Mouse (Mus musculus) heart, embryonic 14.5 days (tissue): ENCODE results near the gene Mrpl27. TPM values are rescaled to one million over a fixed set of nuclear protein-coding genes. Genes with fewer than 3 reads are reported as not detected.

Experiments used
- ATAC-seq: fragments of 200-750 bp; cut with Nextera tagmentation; 2 replicates; pipeline ENCODE4 v1.8.0; 2017; ENCODE audit warnings: low read depth, moderate TSS enrichment; ENCODE audit not compliant: insufficient number of reproducible peaks, insufficient read depth, low FRiP score
- H3K27ac ChIP-seq, 2 experiments: fragments of 200-500 bp in 1 of 2; fragments of 300-500 bp in 1 of 2; sonication (generic) in 1 of 2; replicated peaks in 1 of 2; 2 replicates each; pipeline ENCODE4 v1.5.1; 2012 to 2014; ENCODE audit warnings: low read depth in 2 of 2, low read length in 2 of 2, control low read depth in 1 of 2, mild to moderate bottlenecking in 1 of 2, mixed read lengths in 1 of 2; ENCODE audit not compliant: control insufficient read depth in 1 of 2, insufficient read depth in 1 of 2
- H3K27me3 ChIP-seq: fragments of 300-500 bp; sonication (generic); 2 replicates; pipeline ENCODE4 v1.6.1; 2014; ENCODE audit warnings: mild to moderate bottlenecking, low read length, control low read depth; ENCODE audit not compliant: control insufficient read depth, insufficient read depth
- H3K36me3 ChIP-seq: fragments of 300-500 bp; sonication (generic); 2 replicates; pipeline ENCODE4 v1.6.1; 2014; ENCODE audit warnings: mild to moderate bottlenecking, control low read depth, low read length, mixed read lengths; ENCODE audit not compliant: control insufficient read depth, insufficient read depth
- H3K4me1 ChIP-seq, 2 experiments: fragments of 200-500 bp in 1 of 2; fragments of 300-500 bp in 1 of 2; sonication (generic) in 1 of 2; 2 replicates each; pipeline ENCODE4 v1.6.1; 2012 to 2014; ENCODE audit warnings: low read length in 2 of 2, control low read depth in 1 of 2, mixed read lengths in 1 of 2; ENCODE audit not compliant: control insufficient read depth in 2 of 2, insufficient read depth in 2 of 2
- H3K4me2 ChIP-seq: fragments of 300-500 bp; sonication (generic); 2 replicates; pipeline ENCODE4 v1.6.1; 2014; ENCODE audit warnings: mild to moderate bottlenecking, low read length
- H3K4me3 ChIP-seq, 2 experiments: fragments of 200-500 bp in 1 of 2; fragments of 300-500 bp in 1 of 2; sonication (generic) in 1 of 2; 2 replicates each; pipeline ENCODE4 v1.5.1; 2012 to 2014; ENCODE audit warnings: low read length in 2 of 2, mild to moderate bottlenecking in 2 of 2, control low read depth in 1 of 2, low read depth in 1 of 2, moderate library complexity in 1 of 2; ENCODE audit not compliant: control insufficient read depth in 1 of 2, insufficient read depth in 1 of 2
- H3K9ac ChIP-seq: fragments of 300-500 bp; sonication (generic); 2 replicates; pipeline ENCODE4 v1.6.1; 2014; ENCODE audit warnings: mild to moderate bottlenecking, low read length
- H3K9me3 ChIP-seq: fragments of 300-500 bp; sonication (generic); 2 replicates; pipeline ENCODE4 v1.6.1; 2016; ENCODE audit warnings: low read length, control low read depth; ENCODE audit not compliant: control insufficient read depth
- WGBS: fragments of 180-500 bp; shearing (Covaris S2); extraction: QIAGEN DNeasy Blood & Tissue Kit; methylation state at CpG from one replicate; pipeline ENCODE4 v1.1.7; 2014; 5-methylcytosine and 5-hydroxymethylcytosine counted together
- polyA plus RNA-seq: library from polyadenylated mRNA; unstranded; fragments of >200 nt; fragmentation: Nextera tagmentation; extraction: Ambion mirVana; gene quantifications from 2 replicates; pipeline ENCODE4 v1.2.1, GENCODE M21; 2014

Mrpl27 gene
- polyA plus RNA-seq, 1 experiment from 2014 or later = 147 TPM

- Histone ChIP-seq H3K4me2 (no peak overlapping the region), H3K36me3 (no peaks in the 10 kb centered on the region), H3K9me3 (no peaks in the 10 kb centered on the region), H3K27me3 (no peaks in the 10 kb centered on the region), H3K27ac (no peak overlapping the region), H3K4me1 (no peaks in the 10 kb centered on the region), H3K4me3 (no peak overlapping the region), H3K9ac (no peak overlapping the region)
- no peak for ATAC-seq
- 58% methylated on average over 2 of the region's 2 CpGs for WGBS
Observed at GRCm38 (mm10) chr11:94622162-94622561, 31.4 kb upstream of the Mrpl27 start.

- H3K36me3 ChIP-seq = peaks cover 31% of the 10 kb centered on the region
- H3K4me3 ChIP-seq = peak within 1 kb of the TSS; percentile 87 to 89
- peak within 1 kb of the TSS; percentile 90 for H3K9ac ChIP-seq
- no peaks in the 10 kb centered on the region for H3K27me3 ChIP-seq
- peak within 1 kb of the TSS; percentile 67 for H3K4me2 ChIP-seq
- H3K9me3 ChIP-seq = no peaks in the 10 kb centered on the region
- 4% methylated on average over 36 of the region's 41 CpGs for WGBS
- H3K27ac ChIP-seq = peak within 1 kb of the TSS; percentile 37 to 61; a peak in 3 of 4 replicates
- ATAC-seq = peak; percentile 95
- peaks cover 2 to 10% of the 10 kb centered on the region in 2 experiments; a peak in 3 of 4 replicates for H3K4me1 ChIP-seq
Observed at GRCm38 (mm10) chr11:94629199-94629883, 24.2 kb upstream of the Mrpl27 start, which contains the start of gene Lrrc59. Lrrc59 (plus strand) TSS chr11:94629767.

GRCm38 (mm10) chr11:94629884-94630198 lies 23.7 kb upstream of the Mrpl27 start:
- 0% methylated on average over 20 of the region's 28 CpGs for WGBS

GRCm38 (mm10) chr11:94630199-94631011 lies 23.2 kb upstream of the Mrpl27 start:
- Histone ChIP-seq H3K9ac (peak overlapping the region; percentile 90), H3K4me2 (peak overlapping the region; percentile 67), H3K4me1 (peaks cover 2 to 10% of the 10 kb centered on the region in 2 experiments; a peak in 3 of 4 replicates), H3K4me3 (peak overlapping the region; percentile 87 to 89), H3K9me3 (no peaks in the 10 kb centered on the region), H3K27me3 (no peaks in the 10 kb centered on the region), H3K36me3 (peaks cover 42% of the 10 kb centered on the region), H3K27ac (peak overlapping the region; percentile 37 to 61; a peak in 3 of 4 replicates)
- 11% methylated on average over 26 of the region's 26 CpGs for WGBS
- no peak for ATAC-seq

More at GRCm38 (mm10) chr11:94629884-94630198, 23.7 kb upstream of the Mrpl27 start:
- H3K9me3 ChIP-seq = no peaks in the 10 kb centered on the region
- peak overlapping the region; percentile 67 for H3K4me2 ChIP-seq
- peak overlapping the region; percentile 90 for H3K9ac ChIP-seq
- H3K36me3 ChIP-seq = peaks cover 36% of the 10 kb centered on the region
- no peak; the same call in 1 of the 2 replicates for ATAC-seq
- peak overlapping the region; percentile 37 to 61; a peak in 3 of 4 replicates for H3K27ac ChIP-seq
- H3K4me1 ChIP-seq = peaks cover 2 to 10% of the 10 kb centered on the region in 2 experiments; a peak in 3 of 4 replicates
- H3K27me3 ChIP-seq = no peaks in the 10 kb centered on the region
- H3K4me3 ChIP-seq = peak overlapping the region; percentile 87 to 89

GRCm38 (mm10) chr11:94631969-94632368 lies 21.6 kb upstream of the Mrpl27 start:
- Histone ChIP-seq H3K36me3 (peaks cover 58% of the 10 kb centered on the region), H3K4me1 (peaks cover 2 to 10% of the 10 kb centered on the region in 2 experiments; a peak in 3 of 4 replicates), H3K9me3 (no peaks in the 10 kb centered on the region), H3K4me3 (no peak overlapping the region), H3K9ac (no peak overlapping the region), H3K27ac (no peak overlapping the region), H3K4me2 (no peak overlapping the region), H3K27me3 (no peaks in the 10 kb centered on the region)
- ATAC-seq = no peak
- WGBS = 90% methylated on average over 5 of the region's 5 CpGs

- no peak overlapping the region for H3K27ac ChIP-seq
- H3K4me1 ChIP-seq = peaks cover 2 to 10% of the 10 kb centered on the region in 2 experiments; a peak in 3 of 4 replicates
- ATAC-seq = no peak
- H3K9me3 ChIP-seq = no peaks in the 10 kb centered on the region
- no peak overlapping the region for H3K4me2 ChIP-seq
- 87% methylated on average over 8 of the region's 8 CpGs for WGBS
- H3K27me3 ChIP-seq = no peaks in the 10 kb centered on the region
- H3K4me3 ChIP-seq = no peak overlapping the region
- H3K36me3 ChIP-seq = peaks cover 68% of the 10 kb centered on the region
- H3K9ac ChIP-seq = no peak overlapping the region
Observed at GRCm38 (mm10) chr11:94632988-94633387, 20.6 kb upstream of the Mrpl27 start.

- H3K4me1 ChIP-seq = peaks cover 2 to 10% of the 10 kb centered on the region in 2 experiments; a peak in 3 of 4 replicates
- H3K9me3 ChIP-seq = no peaks in the 10 kb centered on the region
- no peak overlapping the region for H3K27ac ChIP-seq
- no peak overlapping the region for H3K4me3 ChIP-seq
- no peak for ATAC-seq
- H3K4me2 ChIP-seq = no peak overlapping the region
- H3K9ac ChIP-seq = no peak overlapping the region
- WGBS = 89% methylated on average over 5 of the region's 5 CpGs
- H3K27me3 ChIP-seq = no peaks in the 10 kb centered on the region
- peaks cover 82% of the 10 kb centered on the region for H3K36me3 ChIP-seq
Observed at GRCm38 (mm10) chr11:94634431-94634830, 19.1 kb upstream of the Mrpl27 start.
